Mouse (Mus musculus) kidney, embryonic 16.5 days (tissue): ENCODE results near the gene Wfdc17. TPM values are rescaled to one million over a fixed set of nuclear protein-coding genes. Genes with fewer than 3 reads are reported as not detected.

ENCODE experiments used
- ATAC-seq: fragments of 200-750 bp; cut with Nextera tagmentation; 2 replicates; pipeline ENCODE4 v1.8.0; 2017; ENCODE audit warnings: moderate TSS enrichment; ENCODE audit not compliant: low FRiP score, low TSS enrichment
- H3K27ac ChIP-seq: fragments of 300-500 bp; sonication (generic); 2 replicates; pipeline ENCODE4 v1.5.1; 2014; ENCODE audit warnings: low read length
- H3K27me3 ChIP-seq: fragments of 300-500 bp; sonication (generic); 2 replicates; pipeline ENCODE4 v1.6.1; 2014; ENCODE audit warnings: low read length, control low read depth, mixed read lengths; ENCODE audit not compliant: insufficient read depth
- H3K36me3 ChIP-seq: fragments of 300-500 bp; sonication (generic); 2 replicates; pipeline ENCODE4 v1.6.1; 2014; ENCODE audit warnings: low read length, control low read depth, mixed read lengths; ENCODE audit not compliant: insufficient read depth
- H3K4me1 ChIP-seq: fragments of 300-500 bp; sonication (generic); 2 replicates; pipeline ENCODE4 v1.6.1; 2014; ENCODE audit warnings: low read length, control low read depth, mixed read lengths; ENCODE audit not compliant: insufficient read depth
- H3K4me2 ChIP-seq: fragments of 300-500 bp; sonication (generic); replicated peaks from 2 replicates; pipeline ENCODE4 v1.6.1; 2014; ENCODE audit warnings: low read depth, low read length
- H3K4me3 ChIP-seq: fragments of 300-500 bp; sonication (generic); 2 replicates; pipeline ENCODE4 v1.5.1; 2014; ENCODE audit warnings: mild to moderate bottlenecking, low read length
- H3K9ac ChIP-seq: fragments of 300-500 bp; sonication (generic); replicated peaks from 2 replicates; pipeline ENCODE4 v1.6.1; 2014; ENCODE audit warnings: low read length
- H3K9me3 ChIP-seq: fragments of 300-500 bp; sonication (generic); 2 replicates; pipeline ENCODE4 v1.6.1; 2016; ENCODE audit warnings: low read length, control low read depth
- WGBS: fragments of 180-500 bp; shearing (Covaris S2); extraction: QIAGEN DNeasy Blood & Tissue Kit; methylation state at CpG from one replicate; pipeline ENCODE4 v1.1.7; 2014; 5-methylcytosine and 5-hydroxymethylcytosine counted together
- polyA plus RNA-seq: library from polyadenylated mRNA; unstranded; fragments of >200 nt; fragmentation: Nextera tagmentation; extraction: Ambion mirVana; gene quantifications from 2 replicates; pipeline ENCODE4 v1.2.1, GENCODE M21; 2015

Gene Wfdc17
- polyA plus RNA-seq, 1 experiment from 2014 or later: 1.5 TPM

- peak; percentile 97 for ATAC-seq
- under 1% methylated on average over 47 of the region's 47 CpGs for WGBS
- H3K9ac ChIP-seq: peak within 1 kb of the TSS; percentile 87
Measured at GRCm38 (mm10) chr11:83753581-83754181, 49.9 kb downstream of the Wfdc17 start, which contains the start of gene Heatr6. Gene Heatr6, plus strand, starts transcription at chr11:83753696.

GRCm38 (mm10) chr11:83754227-83754626 is 50.4 kb downstream of the Wfdc17 start:
- H3K4me1 ChIP-seq: peaks cover 13% of the 10 kb centered on the region
- H3K36me3 ChIP-seq: peaks cover 24% of the 10 kb centered on the region
- H3K27ac ChIP-seq: peak overlapping the region; percentile 81
- H3K9me3 ChIP-seq: peaks cover 4% of the 10 kb centered on the region; the same call in 1 of the 2 replicates
- 9% methylated on average over 8 of the region's 8 CpGs for WGBS
- H3K9ac ChIP-seq: peak overlapping the region; percentile 87
- ATAC-seq: no peak
- peak overlapping the region; percentile 65 for H3K4me3 ChIP-seq
- H3K27me3 ChIP-seq: peaks cover 7% of the 10 kb centered on the region; the same call in 1 of the 2 replicates
- peak overlapping the region; percentile 82 for H3K4me2 ChIP-seq

More at GRCm38 (mm10) chr11:83753581-83754181, 49.9 kb downstream of the Wfdc17 start, which contains the start of gene Heatr6:
- H3K36me3 ChIP-seq: peaks cover 21% of the 10 kb centered on the region
- H3K4me1 ChIP-seq: peaks cover 13% of the 10 kb centered on the region
- peak within 1 kb of the TSS; percentile 81 for H3K27ac ChIP-seq
- H3K27me3 ChIP-seq: peaks cover 7% of the 10 kb centered on the region; the same call in 1 of the 2 replicates
- peak within 1 kb of the TSS; percentile 65 for H3K4me3 ChIP-seq
- peak within 1 kb of the TSS; percentile 82 for H3K4me2 ChIP-seq
- H3K9me3 ChIP-seq: peaks cover 4% of the 10 kb centered on the region; the same call in 1 of the 2 replicates

Other genes starting within 250 kb of the Wfdc17 start
- gene Mmp28, start 240.9 kb upstream of the Wfdc17 start, polyA plus RNA-seq: 1.7 and 1.8 TPM in 2 replicates
- gene Taf15, start 230.9 kb upstream of the Wfdc17 start, polyA plus RNA-seq: 8.3 and 14.6 TPM in 2 replicates
- gene Heatr9, start 181.8 kb upstream of the Wfdc17 start, polyA plus RNA-seq: 0.07 TPM in 1 of 2 replicates, not detected in the other
- 0.37 and 0.52 TPM in 2 replicates for gene Ccl5, start 173.5 kb upstream of the Wfdc17 start, polyA plus RNA-seq
- gene Ccl9, start 125.4 kb upstream of the Wfdc17 start, polyA plus RNA-seq: 2.2 and 3.5 TPM in 2 replicates
- 5.3 and 5.4 TPM in 2 replicates for gene Ccl6, start 110.9 kb upstream of the Wfdc17 start, polyA plus RNA-seq
- gene Rpl9-ps1, start 58.4 kb upstream of the Wfdc17 start, polyA plus RNA-seq: not detected in 2 replicates
- gene Ccl3, start 54.6 kb upstream of the Wfdc17 start, polyA plus RNA-seq: 0.48 and 0.50 TPM in 2 replicates
- gene Ccl4, start 41.4 kb upstream of the Wfdc17 start, polyA plus RNA-seq: 0.60 and 0.85 TPM in 2 replicates
- gene Wfdc18, start 5.0 kb downstream of the Wfdc17 start, polyA plus RNA-seq: not detected in 2 replicates
- gene Wfdc21, start 42.9 kb downstream of the Wfdc17 start, polyA plus RNA-seq: 0.71 TPM in 1 of 2 replicates, not detected in the other
- 23.6 and 27.2 TPM in 2 replicates for gene Heatr6, start 49.7 kb downstream of the Wfdc17 start, polyA plus RNA-seq
- gene Hnf1b, start 146.1 kb downstream of the Wfdc17 start, polyA plus RNA-seq: 90.9 and 104 TPM in 2 replicates
- gene Ddx52, start 238.1 kb downstream of the Wfdc17 start, polyA plus RNA-seq: 35.4 and 39.0 TPM in 2 replicates